Mouse (Mus musculus) limb, embryonic 15.5 days (tissue): ENCODE measurements around the gene Rai2. TPM values are rescaled to one million over a fixed set of nuclear protein-coding genes. Genes with fewer than 3 reads are reported as not detected.
A peak's percentile ranks its signal among the peaks of the same experiment; 100 is the strongest.

Source experiments
- ATAC-seq: fragments of 200-750 bp; cut with Nextera tagmentation; 2 replicates; pipeline ENCODE4 v1.8.0; 2017; ENCODE audit warnings: low read depth, moderate TSS enrichment; ENCODE audit not compliant: insufficient number of reproducible peaks, low FRiP score, low TSS enrichment
- H3K27ac ChIP-seq: fragments of 300-500 bp; sonication (generic); 2 replicates; pipeline ENCODE4 v1.5.1; 2015; ENCODE audit warnings: moderate library complexity, mild to moderate bottlenecking, inconsistent platforms
- H3K27me3 ChIP-seq: fragments of 300-500 bp; sonication (generic); 2 replicates; pipeline ENCODE4 v1.6.1; 2015; ENCODE audit warnings: inconsistent platforms
- H3K36me3 ChIP-seq: fragments of 300-500 bp; sonication (generic); 2 replicates; pipeline ENCODE4 v1.6.1; 2015; ENCODE audit warnings: inconsistent platforms
- H3K4me1 ChIP-seq: fragments of 300-500 bp; sonication (generic); 2 replicates; pipeline ENCODE4 v1.6.1; 2015; ENCODE audit warnings: inconsistent platforms
- H3K4me2 ChIP-seq: fragments of 300-500 bp; sonication (generic); 2 replicates; pipeline ENCODE4 v1.6.1; 2015; ENCODE audit warnings: mild to moderate bottlenecking, inconsistent platforms
- H3K4me3 ChIP-seq: fragments of 300-500 bp; sonication (generic); 2 replicates; pipeline ENCODE4 v1.5.1; 2015; ENCODE audit warnings: mild to moderate bottlenecking, inconsistent platforms
- H3K9ac ChIP-seq: fragments of 300-500 bp; sonication (generic); 2 replicates; pipeline ENCODE4 v1.6.1; 2015; ENCODE audit warnings: inconsistent platforms
- H3K9me3 ChIP-seq: fragments of 300-500 bp; sonication (generic); 2 replicates; pipeline ENCODE4 v1.6.1; 2016; ENCODE audit warnings: inconsistent platforms
- WGBS: fragments of 180-500 bp; shearing (Covaris S2); methylation state at CpG from one replicate; pipeline ENCODE4 v1.1.7; 2015; 5-methylcytosine and 5-hydroxymethylcytosine counted together
- polyA plus RNA-seq: library from polyadenylated mRNA; unstranded; fragments of >200 nt; fragmentation: Nextera tagmentation; extraction: Ambion mirVana; gene quantifications from 2 replicates; pipeline ENCODE4 v1.2.1, GENCODE M21; 2015

Rai2 gene
- 4.5 and 8.3 TPM in 2 replicates for polyA plus RNA-seq

- 24% methylated on average over 50 of the region's 79 CpGs for WGBS
- H3K36me3 ChIP-seq, result no peaks in the 10 kb centered on the region
- H3K27ac ChIP-seq, result no peak within 1 kb of the TSS
- ATAC-seq, result 0 out of 2 replicates have a peak, but pooled peaks have one; percentile 63
- H3K9me3 ChIP-seq, result no peaks in the 10 kb centered on the region
- H3K27me3 ChIP-seq, result peaks cover 62% of the 10 kb centered on the region
- no peak within 1 kb of the TSS for H3K9ac ChIP-seq
- H3K4me3 ChIP-seq, result peak within 1 kb of the TSS; percentile 49
- no peaks in the 10 kb centered on the region for H3K4me1 ChIP-seq
- peak within 1 kb of the TSS; percentile 88 for H3K4me2 ChIP-seq
Observed at GRCm38 (mm10) chrX:161716865-161717763, at the start of gene Rai2. Gene Rai2, plus strand, starts transcription at chrX:161717069.

DNA sequence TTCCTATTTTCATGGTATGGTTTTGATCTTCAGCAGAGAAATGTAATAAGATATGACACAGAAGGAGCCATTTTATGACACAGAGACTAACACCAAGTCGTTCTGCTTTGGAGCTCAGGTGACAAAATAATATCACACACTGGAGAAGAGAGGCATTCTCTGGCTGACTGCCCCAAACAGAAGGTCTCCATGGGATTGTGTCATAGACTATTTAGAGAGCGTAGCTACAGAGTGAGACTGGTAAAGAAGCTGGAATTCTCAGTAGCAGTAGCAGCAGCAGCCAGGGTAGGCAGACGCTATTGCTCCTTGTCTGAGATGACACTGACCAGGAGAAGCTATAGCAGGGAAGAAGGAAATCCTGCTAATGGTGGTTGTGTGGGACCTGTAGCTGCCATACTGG is 27.5 kb upstream of the Rai2 start:
- no peak overlapping the region for H3K9ac ChIP-seq
- ATAC-seq, result no peak
- H3K9me3 ChIP-seq, result no peaks in the 10 kb centered on the region
- no peak overlapping the region for H3K27ac ChIP-seq
- peaks cover 13% of the 10 kb centered on the region; the same call in 1 of the 2 replicates for H3K27me3 ChIP-seq
- no peaks in the 10 kb centered on the region for H3K4me1 ChIP-seq
- no peak overlapping the region for H3K4me2 ChIP-seq
- H3K4me3 ChIP-seq, result no peak overlapping the region
- WGBS, result 43% methylated on average over 3 of the region's 3 CpGs
- H3K36me3 ChIP-seq, result no peaks in the 10 kb centered on the region

DNA sequence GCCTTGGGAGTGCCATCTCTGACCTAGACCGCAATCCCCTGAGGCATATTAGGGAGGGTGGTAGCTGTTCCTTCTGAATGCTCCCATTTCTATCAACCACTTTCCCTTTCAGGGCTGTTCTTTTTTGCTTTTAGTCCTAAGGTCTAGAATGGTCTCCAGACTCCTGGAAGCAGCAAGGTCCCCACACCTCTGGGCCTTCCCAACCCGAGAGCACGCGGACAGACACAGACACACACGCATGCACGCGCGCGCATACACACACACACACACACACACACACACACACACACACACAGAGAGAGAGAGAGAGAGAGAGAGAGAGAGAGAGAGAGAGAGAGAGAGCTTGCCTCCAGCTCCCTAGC is 385 bp upstream of the Rai2 start:
- no peak overlapping the region for H3K9ac ChIP-seq
- WGBS, result 37% methylated on average over 5 of the region's 9 CpGs
- no peaks in the 10 kb centered on the region for H3K9me3 ChIP-seq
- peak overlapping the region; percentile 49 for H3K4me3 ChIP-seq
- H3K27ac ChIP-seq, result no peak overlapping the region
- ATAC-seq, result no peak
- peak overlapping the region; percentile 88 for H3K4me2 ChIP-seq
- peaks cover 57% of the 10 kb centered on the region for H3K27me3 ChIP-seq
- H3K36me3 ChIP-seq, result no peaks in the 10 kb centered on the region
- H3K4me1 ChIP-seq, result no peaks in the 10 kb centered on the region

DNA sequence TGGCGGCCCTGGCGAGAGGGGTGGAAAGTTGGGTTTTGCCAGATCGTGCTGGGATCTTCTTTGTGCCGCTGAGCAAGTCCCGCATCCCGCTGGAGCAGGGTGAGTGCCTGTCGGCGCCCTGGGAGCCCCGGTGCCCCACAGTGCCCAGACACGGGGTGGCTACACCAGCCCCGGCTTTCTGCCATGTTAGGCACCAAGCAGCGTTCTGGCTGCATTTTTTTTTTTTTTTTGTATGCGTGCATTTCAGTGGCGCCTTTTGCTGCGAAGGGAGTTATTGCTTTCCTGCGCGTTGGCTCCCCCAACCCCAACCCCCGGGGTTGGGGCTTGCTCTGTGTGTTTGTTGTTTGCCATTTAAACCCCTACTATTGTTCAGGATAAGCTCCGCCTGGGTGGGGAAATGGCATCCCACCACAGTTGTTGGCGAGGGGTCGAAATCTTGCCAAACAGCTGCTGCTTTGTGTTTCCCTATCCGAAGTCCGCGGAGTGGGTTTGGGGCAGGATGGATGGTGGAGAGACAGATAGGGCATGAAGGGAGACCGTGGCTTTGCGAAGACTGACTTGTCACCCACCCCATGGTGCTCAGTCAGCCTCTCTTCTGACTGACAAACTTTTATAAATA is 1.0 kb downstream of the Rai2 start:
- no peak overlapping the region for H3K9ac ChIP-seq
- peak overlapping the region; percentile 49 for H3K4me3 ChIP-seq
- no peak overlapping the region for H3K27ac ChIP-seq
- no peaks in the 10 kb centered on the region for H3K36me3 ChIP-seq
- H3K27me3 ChIP-seq, result peaks cover 66% of the 10 kb centered on the region
- 20% methylated on average over 26 of the region's 26 CpGs for WGBS
- H3K4me2 ChIP-seq, result peak overlapping the region; percentile 88
- no peaks in the 10 kb centered on the region for H3K9me3 ChIP-seq
- no peaks in the 10 kb centered on the region for H3K4me1 ChIP-seq
- ATAC-seq, result no peak

DNA sequence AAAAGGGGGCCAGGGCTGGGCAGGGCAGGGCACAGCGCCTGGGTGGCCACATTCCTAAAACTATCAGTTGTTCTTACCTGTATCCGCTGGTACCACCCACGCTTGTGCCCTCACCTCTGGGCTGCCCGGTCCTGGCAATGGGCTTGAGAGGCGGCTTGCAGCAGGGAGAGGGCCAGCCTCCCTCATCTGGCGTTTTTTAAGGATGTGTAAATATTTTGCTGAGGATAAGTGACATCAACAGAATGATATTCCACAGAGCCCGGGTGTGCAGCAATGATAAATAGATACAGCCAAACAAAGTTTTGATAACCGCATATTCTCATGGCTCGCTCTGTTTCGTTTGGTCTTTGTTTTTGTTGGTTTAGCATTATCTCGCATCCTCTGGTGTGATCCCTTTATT is 1.7 kb downstream of the Rai2 start:
- H3K27me3 ChIP-seq, result peaks cover 73% of the 10 kb centered on the region
- H3K4me2 ChIP-seq, result peak overlapping the region; percentile 88
- no peak overlapping the region for H3K9ac ChIP-seq
- WGBS, result 35% methylated on average over 11 of the region's 11 CpGs
- ATAC-seq, result no peak
- H3K9me3 ChIP-seq, result no peaks in the 10 kb centered on the region
- H3K4me3 ChIP-seq, result peak overlapping the region; percentile 49
- H3K4me1 ChIP-seq, result no peaks in the 10 kb centered on the region
- H3K27ac ChIP-seq, result no peak overlapping the region
- H3K36me3 ChIP-seq, result no peaks in the 10 kb centered on the region

DNA sequence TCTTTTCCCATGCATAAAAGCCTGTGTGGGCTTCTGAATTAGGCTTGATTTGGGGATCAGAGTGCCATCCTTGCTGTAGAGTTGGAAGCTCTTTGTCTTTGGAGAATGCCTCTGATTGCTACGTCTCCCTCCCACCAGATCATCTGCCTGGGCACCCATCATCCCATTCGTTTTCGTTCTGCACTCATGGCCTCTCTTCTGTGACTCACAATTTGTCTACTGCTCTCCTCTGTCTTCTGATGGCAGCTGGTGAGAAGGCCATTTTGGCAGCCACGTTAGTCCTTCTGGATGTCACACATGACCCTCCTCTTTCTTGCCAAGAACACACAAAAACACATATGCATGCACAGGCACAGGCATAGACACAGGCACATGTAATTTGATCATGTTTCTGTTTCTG is 4.2 kb downstream of the Rai2 start:
- H3K4me1 ChIP-seq, result no peaks in the 10 kb centered on the region
- H3K4me2 ChIP-seq, result no peak overlapping the region
- no peak for ATAC-seq
- no peaks in the 10 kb centered on the region for H3K9me3 ChIP-seq
- H3K4me3 ChIP-seq, result no peak overlapping the region
- no peaks in the 10 kb centered on the region for H3K36me3 ChIP-seq
- H3K9ac ChIP-seq, result no peak overlapping the region
- H3K27me3 ChIP-seq, result peaks cover 75% of the 10 kb centered on the region
- 79% methylated on average over 4 of the region's 4 CpGs for WGBS
- H3K27ac ChIP-seq, result no peak overlapping the region

DNA sequence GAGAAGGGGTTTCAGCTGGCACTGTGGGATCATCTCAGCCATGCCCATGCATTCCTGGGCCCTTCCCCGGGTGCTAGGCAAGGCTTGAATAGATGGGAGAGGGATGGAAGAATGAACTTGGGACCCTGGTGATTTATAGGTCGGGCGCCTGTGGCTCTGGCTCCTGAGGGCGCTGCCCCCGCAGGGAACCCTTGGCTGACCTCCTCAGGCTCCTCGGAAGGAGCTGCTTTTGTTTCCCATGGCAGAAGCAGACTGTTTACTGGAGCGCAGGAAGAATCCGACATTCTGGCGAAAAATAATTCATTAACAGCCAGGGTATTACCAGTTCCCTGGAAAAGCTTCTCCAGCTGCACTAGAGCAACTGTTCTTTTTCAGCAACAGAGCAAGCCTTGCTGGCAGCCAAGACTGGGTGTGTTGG is 6.5 kb downstream of the Rai2 start:
- Histone ChIP-seq H3K4me1 (no peaks in the 10 kb centered on the region), H3K36me3 (no peaks in the 10 kb centered on the region), H3K4me3 (no peak overlapping the region), H3K27ac (no peak overlapping the region), H3K27me3 (peaks cover 61% of the 10 kb centered on the region), H3K9me3 (no peaks in the 10 kb centered on the region), H3K9ac (no peak overlapping the region), H3K4me2 (no peak overlapping the region)
- 15% methylated on average over 9 of the region's 9 CpGs for WGBS
- ATAC-seq, result no peak

GRCm38 (mm10) chrX:161726257-161726656 is 9.4 kb downstream of the Rai2 start:
- Histone ChIP-seq H3K36me3 (no peaks in the 10 kb centered on the region), H3K27ac (no peak overlapping the region), H3K9me3 (no peaks in the 10 kb centered on the region), H3K4me1 (no peaks in the 10 kb centered on the region), H3K9ac (no peak overlapping the region), H3K4me2 (no peak overlapping the region), H3K27me3 (peaks cover 49% of the 10 kb centered on the region), H3K4me3 (no peak overlapping the region)
- 37% methylated on average over 1 of the region's 1 CpGs for WGBS
- ATAC-seq, result no peak

- WGBS, result 44% methylated on average over 4 of the region's 4 CpGs
- ATAC-seq, result no peak
- H3K9me3 ChIP-seq, result no peaks in the 10 kb centered on the region
- no peak overlapping the region for H3K9ac ChIP-seq
- no peaks in the 10 kb centered on the region for H3K36me3 ChIP-seq
- no peaks in the 10 kb centered on the region for H3K4me1 ChIP-seq
- H3K27me3 ChIP-seq, result peaks cover 40% of the 10 kb centered on the region
- H3K4me3 ChIP-seq, result no peak overlapping the region
- H3K27ac ChIP-seq, result no peak overlapping the region
- no peak overlapping the region for H3K4me2 ChIP-seq
Observed at GRCm38 (mm10) chrX:161728507-161728906, 11.6 kb downstream of the Rai2 start.

DNA sequence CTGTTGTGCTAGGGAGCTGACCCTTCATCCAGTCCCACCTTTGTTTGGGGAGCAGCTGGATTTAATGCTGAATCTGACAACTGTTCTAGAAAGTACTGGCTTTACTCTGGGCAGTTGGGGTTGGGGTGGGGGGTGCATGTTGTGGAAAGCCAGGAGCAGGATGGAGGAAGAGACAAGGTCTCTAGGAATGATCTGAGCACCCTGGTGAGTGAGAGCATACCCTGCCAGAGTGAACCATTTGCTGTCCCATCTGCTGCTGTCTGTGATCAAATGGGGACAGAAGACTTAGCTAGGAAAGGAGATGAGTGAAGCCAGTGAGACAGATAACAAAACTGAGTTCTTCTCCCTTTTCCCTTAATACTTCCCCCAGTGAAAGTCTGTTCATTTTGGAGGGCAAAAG is 13.2 kb downstream of the Rai2 start:
- H3K27me3 ChIP-seq, result peaks cover 46% of the 10 kb centered on the region; the same call in 1 of the 2 replicates
- H3K9me3 ChIP-seq, result no peaks in the 10 kb centered on the region
- H3K9ac ChIP-seq, result no peak overlapping the region
- H3K27ac ChIP-seq, result no peak overlapping the region
- no peak overlapping the region for H3K4me2 ChIP-seq
- no peaks in the 10 kb centered on the region for H3K4me1 ChIP-seq
- ATAC-seq, result no peak
- no peak overlapping the region for H3K4me3 ChIP-seq
- H3K36me3 ChIP-seq, result no peaks in the 10 kb centered on the region

- no peaks in the 10 kb centered on the region for H3K9me3 ChIP-seq
- no peak overlapping the region for H3K4me2 ChIP-seq
- no peak for ATAC-seq
- no peak overlapping the region for H3K9ac ChIP-seq
- H3K27ac ChIP-seq, result no peak overlapping the region
- H3K36me3 ChIP-seq, result no peaks in the 10 kb centered on the region
- H3K4me1 ChIP-seq, result no peaks in the 10 kb centered on the region
- peaks cover 43% of the 10 kb centered on the region for H3K27me3 ChIP-seq
- WGBS, result 84% methylated on average over 3 of the region's 3 CpGs
- H3K4me3 ChIP-seq, result no peak overlapping the region
Observed at GRCm38 (mm10) chrX:161731859-161732258, 15.0 kb downstream of the Rai2 start.

GRCm38 (mm10) chrX:161733581-161734309 is 16.9 kb downstream of the Rai2 start:
- no peaks in the 10 kb centered on the region for H3K9me3 ChIP-seq
- no peak overlapping the region for H3K4me3 ChIP-seq
- no peaks in the 10 kb centered on the region for H3K4me1 ChIP-seq
- ATAC-seq, result no peak
- no peak overlapping the region for H3K9ac ChIP-seq
- H3K27me3 ChIP-seq, result peaks cover 40% of the 10 kb centered on the region
- WGBS, result 69% methylated on average over 12 of the region's 12 CpGs
- no peaks in the 10 kb centered on the region for H3K36me3 ChIP-seq
- no peak overlapping the region for H3K27ac ChIP-seq
- no peak overlapping the region for H3K4me2 ChIP-seq
